Comparison of ENCODE assay signal across 20 mouse cellular contexts in genomic region chr2:144668507-144668906, GRCm38 (mm10).
"Had no signal": no experiment of that assay in that cellular context is flagged by ENCODE, and none has a peak within 500 bp of the region (broad histone marks: within the 10 kb centered on the region; RNA-seq: fewer than 3 reads in every experiment).

No protein-coding gene starts in this region.

- H3K27me3 ChIP-seq: limb, embryonic 12.5 days; limb, embryonic 15.5 days; midbrain, embryonic 12.5 days; midbrain, embryonic 15.5 days; neural tube, embryonic 12.5 days; neural tube, embryonic 15.5 days; stomach, embryonic 15.5 days had no signal

- H3K36me3 ChIP-seq: limb, embryonic 12.5 days; limb, embryonic 15.5 days; midbrain, embryonic 12.5 days; midbrain, embryonic 15.5 days; neural tube, embryonic 12.5 days; neural tube, embryonic 15.5 days; stomach, embryonic 15.5 days had no signal

- H3K9me3 ChIP-seq: limb, embryonic 12.5 days; limb, embryonic 15.5 days; midbrain, embryonic 15.5 days; neural tube, embryonic 12.5 days; neural tube, embryonic 15.5 days; stomach, embryonic 15.5 days had no signal

- H3K4me1 ChIP-seq: limb, embryonic 12.5 days; midbrain, embryonic 12.5 days; midbrain, embryonic 15.5 days; neural tube, embryonic 12.5 days; neural tube, embryonic 15.5 days; stomach, embryonic 15.5 days had no signal

- H3K4me2 ChIP-seq: limb, embryonic 12.5 days; limb, embryonic 15.5 days; liver, embryonic 11.5 days; lung, embryonic 14.5 days; midbrain, embryonic 12.5 days; midbrain, embryonic 15.5 days; neural tube, embryonic 12.5 days; neural tube, embryonic 15.5 days; stomach, embryonic 15.5 days had no signal

- H3K27ac ChIP-seq: limb, embryonic 12.5 days; limb, embryonic 15.5 days; liver, embryonic 14.5 days; macrophage; midbrain, embryonic 12.5 days; midbrain, embryonic 15.5 days; neural tube, embryonic 12.5 days; neural tube, embryonic 15.5 days; stomach, embryonic 15.5 days had no signal

- H3K4me3 ChIP-seq: limb, embryonic 12.5 days; limb, embryonic 15.5 days; midbrain, embryonic 12.5 days; midbrain, embryonic 15.5 days; neural tube, embryonic 12.5 days; neural tube, embryonic 15.5 days; stomach, embryonic 15.5 days had no signal

- ATAC-seq: liver, postnatal 0 days; lung, postnatal 0 days; midbrain, embryonic 15.5 days had no signal

- DNase-seq: kidney, postnatal 14 days; kidney, postnatal 4 days; left cerebral cortex, postnatal 4 days; liver, postnatal 0 days; lung, embryonic 14.5 days; right cerebral cortex, adult 18-20 months; right cerebral cortex, postnatal 14 days; spleen, adult 18-20 months; thymus, postnatal 25 days had no signal

- H3K9ac ChIP-seq: limb, embryonic 12.5 days; limb, embryonic 15.5 days; liver, embryonic 14.5 days; liver, postnatal 0 days; lung, embryonic 14.5 days; midbrain, embryonic 12.5 days; midbrain, embryonic 15.5 days; neural tube, embryonic 12.5 days; neural tube, embryonic 15.5 days; stomach, embryonic 15.5 days had no signal
